17 mouse cellular contexts compared by ENCODE assay signal in genomic region chr13:75740018-75740417, GRCm38 (mm10). TPM values are rescaled to one million over a fixed set of nuclear protein-coding genes. Genes with fewer than 3 reads are reported as not detected.
DNase-seq lines count a peak whose midpoint lies in the region; ATAC-seq lines count a peak whose summit lies in the region.
"Had no signal": no experiment of that assay in that cellular context is flagged by ENCODE, and none has a peak within 500 bp of the region (broad histone marks: within the 10 kb centered on the region; RNA-seq: fewer than 3 reads in every experiment).

No protein-coding gene starts in this region.

- peaks cover 29% of the 10 kb centered on the region for H3K36me3 ChIP-seq in liver, embryonic 12.5 days
- no peaks in the 10 kb centered on the region for H3K36me3 ChIP-seq in liver, embryonic 16.5 days (ENCODE audit: control insufficient read depth, insufficient read depth)
- H3K36me3 ChIP-seq in limb, embryonic 10.5 days = no peaks in the 10 kb centered on the region
- H3K36me3 ChIP-seq: embryonic facial prominence, embryonic 12.5 days; kidney, embryonic 15.5 days; stomach, embryonic 15.5 days had no signal

- peak overlapping the region; percentile 91 for H3K27ac ChIP-seq in liver, embryonic 12.5 days
- H3K27ac ChIP-seq in liver, embryonic 16.5 days (ENCODE audit: low read length) = peak overlapping the region; percentile 86
- no peak overlapping the region for H3K27ac ChIP-seq in limb, embryonic 10.5 days
- H3K27ac ChIP-seq: embryonic facial prominence, embryonic 12.5 days; kidney, embryonic 15.5 days; layer of hippocampus, adult 2 months; stomach, embryonic 15.5 days had no signal

- ATAC-seq in liver, embryonic 12.5 days = no peak
- no peak for ATAC-seq in liver, embryonic 16.5 days (ENCODE audit: low read depth)

- peak overlapping the region; percentile 56 for H3K4me2 ChIP-seq in liver, embryonic 12.5 days
- peak overlapping the region; percentile 22; the same call in 1 of the 2 replicates for H3K4me2 ChIP-seq in liver, embryonic 16.5 days (ENCODE audit: low read depth, low read length)
- H3K4me2 ChIP-seq: embryonic facial prominence, embryonic 12.5 days; kidney, embryonic 15.5 days; midbrain, embryonic 11.5 days; stomach, embryonic 15.5 days had no signal

- WGBS in liver, embryonic 12.5 days (ENCODE audit: insufficient replicate concordance) = 41% methylated on average over 3 of the region's 3 CpGs
- 47% methylated on average over 3 of the region's 3 CpGs for WGBS in liver, embryonic 16.5 days (ENCODE audit: insufficient replicate concordance)
- 80% methylated on average over 3 of the region's 3 CpGs for WGBS in limb, embryonic 10.5 days

- peaks cover 94% of the 10 kb centered on the region for H3K4me1 ChIP-seq in liver, embryonic 12.5 days
- H3K4me1 ChIP-seq in liver, embryonic 16.5 days (ENCODE audit: control insufficient read depth, low read depth, low read length) = peaks cover 75% of the 10 kb centered on the region
- peaks cover 5% of the 10 kb centered on the region for H3K4me1 ChIP-seq in limb, embryonic 10.5 days
- H3K4me1 ChIP-seq: embryonic facial prominence, embryonic 12.5 days had no signal

- peak overlapping the region; percentile 52 for H3K9ac ChIP-seq in liver, embryonic 12.5 days
- peak overlapping the region; percentile 0; the same call in 1 of the 2 replicates for H3K9ac ChIP-seq in liver, embryonic 16.5 days (ENCODE audit: low read depth, low read length)
- H3K9ac ChIP-seq: embryonic facial prominence, embryonic 12.5 days; kidney, embryonic 15.5 days; stomach, embryonic 15.5 days had no signal

- H3K9me3 ChIP-seq in liver, embryonic 12.5 days (replicated peaks) = no peaks in the 10 kb centered on the region
- no peaks in the 10 kb centered on the region for H3K9me3 ChIP-seq in liver, embryonic 16.5 days (replicated peaks; ENCODE audit: control insufficient read depth, low read length)
- H3K9me3 ChIP-seq in limb, embryonic 10.5 days (replicated peaks) = no peaks in the 10 kb centered on the region
- H3K9me3 ChIP-seq: embryonic facial prominence, embryonic 12.5 days; kidney, embryonic 15.5 days; stomach, embryonic 15.5 days had no signal

- no peak overlapping the region for H3K4me3 ChIP-seq in liver, embryonic 12.5 days
- no peak overlapping the region for H3K4me3 ChIP-seq in liver, embryonic 16.5 days (ENCODE audit: low read depth, low read length)
- H3K4me3 ChIP-seq in limb, embryonic 10.5 days = no peak overlapping the region
- H3K4me3 ChIP-seq: embryonic facial prominence, embryonic 12.5 days; kidney, embryonic 15.5 days; layer of hippocampus, adult 2 months; stomach, embryonic 15.5 days had no signal

- DNase-seq in liver = no peak
- DNase-seq in 416B (ENCODE audit: low read depth) = peak; percentile 56
- peak; percentile 92 for DNase-seq in Muller cell, postnatal 12 days (ENCODE audit: inconsistent ontology term)
- no peak for DNase-seq in limb, embryonic 10.5 days (ENCODE audit: low spot score)
- no peak for DNase-seq in urinary bladder, postnatal 4 days (ENCODE audit: low spot score in 2 of 2)
- DNase-seq: adrenal gland, postnatal 25 days; cerebellum, postnatal 36 days; heart, adult 18-20 months; heart, postnatal 14 days; thymus, postnatal 4 days had no signal

- no peaks in the 10 kb centered on the region for H3K27me3 ChIP-seq in liver, embryonic 12.5 days (replicated peaks)
- H3K27me3 ChIP-seq in liver, embryonic 16.5 days (ENCODE audit: control insufficient read depth, insufficient read depth, low read depth, low read length) = no peaks in the 10 kb centered on the region
- H3K27me3 ChIP-seq in limb, embryonic 10.5 days (ENCODE audit: low read depth, poor library complexity, severe bottlenecking) = no peaks in the 10 kb centered on the region
- H3K27me3 ChIP-seq: embryonic facial prominence, embryonic 12.5 days; kidney, embryonic 15.5 days; stomach, embryonic 15.5 days had no signal

RNA-seq across cellular contexts. Expression of gene Ell2, which starts 33.5 kb away (rescaled TPM):
- polyA plus RNA-seq in liver, embryonic 12.5 days (2016; fragmentation: Nextera tagmentation; extraction: Ambion mirVana) = 59.6 and 66.2 TPM in 2 replicates
- polyA plus RNA-seq in liver, embryonic 16.5 days (2015; fragmentation: Nextera tagmentation; extraction: Ambion mirVana) = 30.3 and 31.2 TPM in 2 replicates
- 4.0 and 4.2 TPM in 2 replicates for polyA plus RNA-seq in limb, embryonic 10.5 days (2016; fragmentation: Nextera tagmentation; extraction: Ambion mirVana)

Comparison
In these comparisons a context has a peak if more than half of its experiments do, and no peak if none do; other contexts are left out.
1. DNase-seq: peak in 416B (single experiment) and Muller cell, postnatal 12 days (single experiment); none in liver (single experiment), limb, embryonic 10.5 days (single experiment) and urinary bladder, postnatal 4 days (0 of 2).